Mouse (Mus musculus) neural tube, embryonic 13.5 days (tissue): ENCODE data around the gene Calcr. TPM values are rescaled to one million over a fixed set of nuclear protein-coding genes. Genes with fewer than 3 reads are reported as not detected.
A peak's percentile ranks its signal among the peaks of the same experiment; 100 is the strongest.
"Not testable (repeated sequence)": the region's sequence is repeated elsewhere in the genome, so short reads cannot be mapped to it uniquely, and the experiment has no call there.

Experiments used
- ATAC-seq: fragments of 200-750 bp; cut with Nextera tagmentation; 2 replicates; pipeline ENCODE4 v1.8.0; 2017; ENCODE audit warnings: low read depth, mild to moderate bottlenecking, moderate TSS enrichment, moderate library complexity
- H3K27ac ChIP-seq: fragments of 300-500 bp; sonication (generic); replicated peaks from 2 replicates; pipeline ENCODE4 v1.5.1; 2015; ENCODE audit warnings: moderate library complexity, mild to moderate bottlenecking, inconsistent platforms
- H3K27me3 ChIP-seq: fragments of 300-500 bp; sonication (generic); 2 replicates; pipeline ENCODE4 v1.6.1; 2015; ENCODE audit warnings: mild to moderate bottlenecking, inconsistent platforms
- H3K36me3 ChIP-seq: fragments of 300-500 bp; sonication (generic); 2 replicates; pipeline ENCODE4 v1.6.1; 2015; ENCODE audit warnings: mild to moderate bottlenecking, inconsistent platforms
- H3K4me1 ChIP-seq: fragments of 300-500 bp; sonication (generic); replicated peaks from 2 replicates; pipeline ENCODE4 v1.6.1; 2015; ENCODE audit warnings: inconsistent platforms
- H3K4me2 ChIP-seq: fragments of 300-500 bp; sonication (generic); 2 replicates; pipeline ENCODE4 v1.6.1; 2015; ENCODE audit warnings: inconsistent platforms, mild to moderate bottlenecking, moderate library complexity
- H3K4me3 ChIP-seq: fragments of 300-500 bp; sonication (generic); 2 replicates; pipeline ENCODE4 v1.5.1; 2015; ENCODE audit warnings: mild to moderate bottlenecking, inconsistent platforms
- H3K9ac ChIP-seq: fragments of 300-500 bp; sonication (generic); 2 replicates; pipeline ENCODE4 v1.6.1; 2015; ENCODE audit warnings: moderate library complexity, mild to moderate bottlenecking, inconsistent platforms
- H3K9me3 ChIP-seq: fragments of 300-500 bp; sonication (generic); 2 replicates; pipeline ENCODE4 v1.6.1; 2016; ENCODE audit warnings: inconsistent platforms
- WGBS: fragments of 180-500 bp; shearing (Covaris S2); methylation state at CpG from one replicate; pipeline ENCODE4 v1.1.7; 2015; 5-methylcytosine and 5-hydroxymethylcytosine counted together
- microRNA counts: library from miRNA; unstranded; fragments of <30 nt; microRNA quantifications from one replicate; lab custom pipeline; 2016
- microRNA-seq: library from miRNA; unstranded; fragments of <30 nt; microRNA quantifications from one replicate; pipeline ENCODE4, GENCODE M21; 2016
- polyA plus RNA-seq: library from polyadenylated mRNA; unstranded; fragments of >200 nt; fragmentation: Nextera tagmentation; extraction: Ambion mirVana; gene quantifications from 2 replicates; pipeline ENCODE4 v1.2.1, GENCODE M21; 2015

Calcr gene
- polyA plus RNA-seq, 1 experiment from 2014 or later = 1.0 TPM

- no peaks in the 10 kb centered on the region for H3K9me3 ChIP-seq
- no peaks in the 10 kb centered on the region for H3K4me1 ChIP-seq
- H3K36me3 ChIP-seq = no peaks in the 10 kb centered on the region
- WGBS = 24% methylated on average over 2 of the region's 2 CpGs
- no peak overlapping the region for H3K4me2 ChIP-seq
- ATAC-seq = no peak
- no peak overlapping the region for H3K4me3 ChIP-seq
- H3K27me3 ChIP-seq = no peaks in the 10 kb centered on the region
- H3K9ac ChIP-seq = no peak overlapping the region
- H3K27ac ChIP-seq = no peak overlapping the region
Observed at GRCm38 (mm10) chr6:3677806-3678205, 86.7 kb downstream of the Calcr start.

GRCm38 (mm10) chr6:3671941-3672340 is 92.6 kb downstream of the Calcr start:
- H3K36me3 ChIP-seq, H3K27me3 ChIP-seq, H3K4me1 ChIP-seq, H3K27ac ChIP-seq, H3K9ac ChIP-seq, ATAC-seq, H3K4me3 ChIP-seq, H3K9me3 ChIP-seq, H3K4me2 ChIP-seq: not testable (repeated sequence)
- 79% methylated on average over 4 of the region's 4 CpGs for WGBS

DNA sequence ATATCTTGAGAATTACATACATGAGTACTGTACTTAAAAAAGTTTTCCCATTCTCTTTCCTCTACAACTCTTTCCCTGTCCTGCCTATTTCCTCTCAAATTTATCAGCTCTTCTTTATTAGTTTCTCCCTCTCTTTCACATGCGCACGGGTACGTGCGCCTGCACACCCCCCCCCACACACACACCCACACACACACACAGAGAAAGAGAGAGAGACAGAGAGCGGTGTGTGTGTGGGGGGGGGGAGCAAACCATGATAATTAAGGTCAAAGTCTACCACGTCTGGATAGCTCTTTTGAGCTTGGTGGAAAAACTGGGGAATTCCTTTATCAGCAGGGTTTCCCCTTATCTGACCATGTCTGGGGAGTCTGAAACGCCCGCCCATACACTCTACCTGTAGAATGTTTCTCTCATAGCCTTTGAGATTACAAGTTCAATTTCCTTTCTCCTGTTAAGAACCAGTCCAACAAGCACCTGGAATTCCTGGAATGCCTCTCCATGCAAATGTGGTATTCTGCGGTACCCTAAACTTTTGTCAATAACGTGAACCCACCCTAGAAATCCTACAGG is 100.3 kb downstream of the Calcr start:
- ATAC-seq = no peak
- H3K4me1 ChIP-seq = no peaks in the 10 kb centered on the region
- no peak overlapping the region for H3K9ac ChIP-seq
- H3K27me3 ChIP-seq = no peaks in the 10 kb centered on the region
- WGBS = 79% methylated on average over 10 of the region's 10 CpGs
- H3K36me3 ChIP-seq = no peaks in the 10 kb centered on the region
- no peaks in the 10 kb centered on the region for H3K9me3 ChIP-seq
- H3K4me2 ChIP-seq = no peak overlapping the region
- no peak overlapping the region for H3K4me3 ChIP-seq
- no peak overlapping the region for H3K27ac ChIP-seq

GRCm38 (mm10) chr6:3658405-3658804 is 106.1 kb downstream of the Calcr start:
- H3K36me3 ChIP-seq = no peaks in the 10 kb centered on the region
- no peak overlapping the region for H3K4me3 ChIP-seq
- no peaks in the 10 kb centered on the region for H3K4me1 ChIP-seq
- 94% methylated on average over 4 of the region's 4 CpGs for WGBS
- no peak overlapping the region for H3K9ac ChIP-seq
- no peak overlapping the region for H3K27ac ChIP-seq
- H3K27me3 ChIP-seq = no peaks in the 10 kb centered on the region
- no peak for ATAC-seq
- no peak overlapping the region for H3K4me2 ChIP-seq
- H3K9me3 ChIP-seq = no peaks in the 10 kb centered on the region

MicroRNAs encoded within 50 kb of the gene (microRNA counts, 519-probe panel; counts per million panel counts)
- microRNA mmu-miR-489 (lab: Ali Mortazavi, UCI) (2,326 counts per million, percentile 19 among the panel's probes with 10 or more counts), microRNA mmu-miR-653 (lab: Ali Mortazavi, UCI) (not detected)

Small RNAs within 50 kb of the gene (microRNA-seq; reads per million reads assigned to microRNA genes)
- gene Mir489 = not detected
- gene Mir653 = not detected

Other genes starting within 250 kb of the Calcr start
- 0.17 and 0.25 TPM in 2 replicates for gene Tfpi2, start 224.2 kb upstream of the Calcr start, polyA plus RNA-seq
- gene Gngt1, start 229.1 kb upstream of the Calcr start, polyA plus RNA-seq = not detected in 2 replicates
- gene Gng11, start 239.2 kb upstream of the Calcr start, polyA plus RNA-seq = 39.0 and 42.3 TPM in 2 replicates